Mouse (Mus musculus) adrenal gland, postnatal 10 days (tissue): Measurements from ENCODE around the gene Mapkap1. TPM values are rescaled to one million over a fixed set of nuclear protein-coding genes. Genes with fewer than 3 reads are reported as not detected.

Experiments
- DNase-seq: peaks from one replicate; pipeline ENCODE4 v3.0.0; 2021; ENCODE audit warnings: mixed read lengths
- total RNA-seq, 2 experiments: library from RNA; stranded (reverse); gene quantifications; 2 replicates each; pipeline ENCODE4 v1.2.3; 2021

The Mapkap1 gene
- total RNA-seq, 2 experiments from 2014 or later, result 67.0 to 75.3 TPM

- peak; percentile 55 for DNase-seq
These were observed 125.3 kb downstream of the Mapkap1 start for GRCm38 (mm10) chr2:34531801-34532298.

GRCm38 (mm10) chr2:34532394-34532793 lies 125.8 kb downstream of the Mapkap1 start:
- no peak for DNase-seq

GRCm38 (mm10) chr2:34533281-34533680 lies 126.7 kb downstream of the Mapkap1 start:
- DNase-seq, result no peak

- peak; percentile 63 for DNase-seq
These were observed 128.4 kb downstream of the Mapkap1 start for GRCm38 (mm10) chr2:34534996-34535395.

- DNase-seq, result no peak
These were observed 130.8 kb downstream of the Mapkap1 start for GRCm38 (mm10) chr2:34537356-34537755.

GRCm38 (mm10) chr2:34543581-34543980 lies 137.0 kb downstream of the Mapkap1 start:
- no peak for DNase-seq

GRCm38 (mm10) chr2:34544021-34544420 lies 137.4 kb downstream of the Mapkap1 start:
- DNase-seq, result no peak

- no peak for DNase-seq
These were observed 138.2 kb downstream of the Mapkap1 start for GRCm38 (mm10) chr2:34544646-34545395.

GRCm38 (mm10) chr2:34546176-34546677 lies 139.7 kb downstream of the Mapkap1 start:
- no peak for DNase-seq

- DNase-seq, result no peak
These were observed 140.9 kb downstream of the Mapkap1 start for GRCm38 (mm10) chr2:34547516-34547915.

GRCm38 (mm10) chr2:34548961-34549360 lies 142.4 kb downstream of the Mapkap1 start:
- no peak for DNase-seq

GRCm38 (mm10) chr2:34549469-34549868 lies 142.9 kb downstream of the Mapkap1 start:
- peak; percentile 35 for DNase-seq

- no peak for DNase-seq
These were observed 146.2 kb downstream of the Mapkap1 start for GRCm38 (mm10) chr2:34552772-34553171.

GRCm38 (mm10) chr2:34553580-34554231 lies 147.1 kb downstream of the Mapkap1 start:
- DNase-seq, result no peak

- no peak for DNase-seq
These were observed 153.6 kb downstream of the Mapkap1 start for GRCm38 (mm10) chr2:34560146-34560545.

- DNase-seq, result peak; percentile 23
These were observed 156.6 kb downstream of the Mapkap1 start for GRCm38 (mm10) chr2:34563089-34563694.

GRCm38 (mm10) chr2:34563865-34564264 lies 157.3 kb downstream of the Mapkap1 start:
- no peak for DNase-seq

- peak; percentile 86 for DNase-seq
These were observed 159.6 kb downstream of the Mapkap1 start for GRCm38 (mm10) chr2:34566146-34566545.

- no peak for DNase-seq
These were observed 160.0 kb downstream of the Mapkap1 start for GRCm38 (mm10) chr2:34566601-34567000.

- peak; percentile 66 for DNase-seq
These were observed 162.6 kb downstream of the Mapkap1 start for GRCm38 (mm10) chr2:34569131-34569530.

- DNase-seq, result no peak
These were observed 163.8 kb downstream of the Mapkap1 start for GRCm38 (mm10) chr2:34570378-34570777.

GRCm38 (mm10) chr2:34571096-34571495 lies 164.5 kb downstream of the Mapkap1 start:
- DNase-seq, result no peak

GRCm38 (mm10) chr2:34573073-34573472 lies 166.5 kb downstream of the Mapkap1 start:
- DNase-seq, result no peak
